Comparison of ENCODE assay signal across 17 mouse cellular contexts in genomic region chr1:11501556-11501955, GRCm38 (mm10).
"Had no signal": no experiment of that assay in that cellular context is flagged by ENCODE, and none has a peak within 500 bp of the region (broad histone marks: within the 10 kb centered on the region; RNA-seq: fewer than 3 reads in every experiment).

No protein-coding gene starts in this region.

- H3K27ac ChIP-seq: lung, embryonic 15.5 days; macrophage; midbrain, embryonic 13.5 days; midbrain, embryonic 15.5 days; neural tube, embryonic 12.5 days; stomach, embryonic 15.5 days; stomach, postnatal 0 days had no signal

- H3K36me3 ChIP-seq: lung, embryonic 15.5 days; midbrain, embryonic 13.5 days; midbrain, embryonic 15.5 days; neural tube, embryonic 12.5 days; stomach, embryonic 15.5 days had no signal

- DNase-seq: lung, adult 2 months; lung, postnatal 14 days; lung, postnatal 36 days; right cerebral cortex, postnatal 14 days; thymus, adult 2 months; thymus, postnatal 25 days; thymus, postnatal 4 days had no signal

- ATAC-seq: lung, postnatal 0 days; midbrain, embryonic 13.5 days; midbrain, embryonic 15.5 days had no signal

- H3K4me2 ChIP-seq: lung, embryonic 15.5 days; midbrain, embryonic 11.5 days; midbrain, embryonic 13.5 days; midbrain, embryonic 15.5 days; neural tube, embryonic 12.5 days; stomach, embryonic 15.5 days had no signal

- H3K9me3 ChIP-seq: lung, embryonic 15.5 days; megakaryocyte, embryonic 14.5 days; midbrain, embryonic 13.5 days; midbrain, embryonic 15.5 days; neural tube, embryonic 12.5 days; stomach, embryonic 15.5 days had no signal

- H3K4me3 ChIP-seq: lung, embryonic 15.5 days; megakaryocyte, embryonic 14.5 days; midbrain, embryonic 13.5 days; midbrain, embryonic 15.5 days; neural tube, embryonic 12.5 days; stomach, embryonic 15.5 days had no signal

- H3K4me1 ChIP-seq: lung, embryonic 15.5 days; megakaryocyte, embryonic 14.5 days; midbrain, embryonic 13.5 days; midbrain, embryonic 15.5 days; neural tube, embryonic 12.5 days; stomach, embryonic 15.5 days had no signal

- H3K27me3 ChIP-seq: lung, embryonic 15.5 days; megakaryocyte, embryonic 14.5 days; midbrain, embryonic 13.5 days; midbrain, embryonic 15.5 days; neural tube, embryonic 12.5 days; stomach, embryonic 15.5 days had no signal

- H3K9ac ChIP-seq: lung, embryonic 15.5 days; midbrain, embryonic 13.5 days; midbrain, embryonic 15.5 days; neural tube, embryonic 12.5 days; stomach, embryonic 15.5 days had no signal
